Mouse (Mus musculus) embryo, embryonic 11 days (tissue): ENCODE results near the gene Fam208b.

Experiments used
- DNase-seq: peaks from one replicate; pipeline ENCODE4 v3.0.0-alpha.2; 2015

Gene Fam208b

GRCm38 (mm10) chr13:3610795-3611438 lies at the start of gene Fam208b:
Gene Fam208b, minus strand, starts transcription at chr13:3611108.
- peak; percentile 99 for DNase-seq

- DNase-seq: no peak
Measured at GRCm38 (mm10) chr13:3659163-3660160, 48.6 kb upstream of the Fam208b start.

GRCm38 (mm10) chr13:3654432-3654831 lies 43.5 kb upstream of the Fam208b start:
- DNase-seq: no peak

- DNase-seq: no peak
Measured at GRCm38 (mm10) chr13:3650569-3650968, 39.7 kb upstream of the Fam208b start.

- no peak for DNase-seq
Measured at GRCm38 (mm10) chr13:3646566-3646965, 35.7 kb upstream of the Fam208b start.

- no peak for DNase-seq
Measured at GRCm38 (mm10) chr13:3645919-3646318, 35.0 kb upstream of the Fam208b start.

- DNase-seq: no peak
Measured at GRCm38 (mm10) chr13:3644871-3645270, 34.0 kb upstream of the Fam208b start.

- no peak for DNase-seq
Measured at GRCm38 (mm10) chr13:3642538-3642937, 31.6 kb upstream of the Fam208b start.

GRCm38 (mm10) chr13:3642049-3642448 lies 31.1 kb upstream of the Fam208b start:
- peak; percentile 48 for DNase-seq

- DNase-seq: no peak
Measured at GRCm38 (mm10) chr13:3636797-3637196, 25.9 kb upstream of the Fam208b start.

- DNase-seq: no peak
Measured at GRCm38 (mm10) chr13:3635076-3635475, 24.2 kb upstream of the Fam208b start.

GRCm38 (mm10) chr13:3633895-3634811 lies 23.2 kb upstream of the Fam208b start, which contains the start of gene Asb13:
Gene Asb13, plus strand, starts transcription at chr13:3634032.
- DNase-seq: peak; percentile 89

- no peak for DNase-seq
Measured at GRCm38 (mm10) chr13:3633131-3633530, 22.2 kb upstream of the Fam208b start.

GRCm38 (mm10) chr13:3632551-3632950 lies 21.6 kb upstream of the Fam208b start:
- no peak for DNase-seq

GRCm38 (mm10) chr13:3628102-3628501 lies 17.2 kb upstream of the Fam208b start:
- no peak for DNase-seq

- no peak for DNase-seq
Measured at GRCm38 (mm10) chr13:3627139-3627538, 16.2 kb upstream of the Fam208b start.

- peak; percentile 58 for DNase-seq
Measured at GRCm38 (mm10) chr13:3610118-3610794, 652 bp downstream of the Fam208b start.

- no peak for DNase-seq
Measured at GRCm38 (mm10) chr13:3609780-3610117, 1.2 kb downstream of the Fam208b start.

GRCm38 (mm10) chr13:3596232-3596631 lies 14.7 kb downstream of the Fam208b start:
- DNase-seq: no peak

GRCm38 (mm10) chr13:3594311-3594710 lies 16.6 kb downstream of the Fam208b start:
- DNase-seq: no peak

- DNase-seq: no peak
Measured at GRCm38 (mm10) chr13:3590789-3591188, 20.1 kb downstream of the Fam208b start.

- DNase-seq: no peak
Measured at GRCm38 (mm10) chr13:3563953-3564352, 47.0 kb downstream of the Fam208b start.
